Mouse (Mus musculus) limb, embryonic 12.5 days (tissue): Measurements from ENCODE around the gene Spop. TPM values are rescaled to one million over a fixed set of nuclear protein-coding genes. Genes with fewer than 3 reads are reported as not detected.
A peak's percentile ranks its signal among the peaks of the same experiment; 100 is the strongest.

ENCODE experiments used
- ATAC-seq: fragments of 200-750 bp; cut with Nextera tagmentation; 2 replicates; pipeline ENCODE4 v1.8.0; 2017; ENCODE audit warnings: low read depth, moderate TSS enrichment; ENCODE audit not compliant: insufficient number of reproducible peaks, insufficient read depth, low FRiP score, low TSS enrichment
- H3K27ac ChIP-seq: fragments of 300-500 bp; sonication (generic); 2 replicates; pipeline ENCODE4 v1.5.1; 2016; ENCODE audit warnings: mild to moderate bottlenecking, moderate library complexity
- H3K27me3 ChIP-seq: fragments of 300-500 bp; sonication (generic); 2 replicates; pipeline ENCODE4 v1.6.1; 2016; ENCODE audit warnings: mild to moderate bottlenecking, moderate library complexity
- H3K36me3 ChIP-seq: fragments of 300-500 bp; sonication (generic); 2 replicates; pipeline ENCODE4 v1.6.1; 2016; ENCODE audit warnings: mild to moderate bottlenecking, moderate library complexity
- H3K4me1 ChIP-seq: fragments of 300-500 bp; sonication (generic); replicated peaks from 2 replicates; pipeline ENCODE4 v1.6.1; 2016
- H3K4me2 ChIP-seq: fragments of 300-500 bp; sonication (generic); 2 replicates; pipeline ENCODE4 v1.6.1; 2016; ENCODE audit warnings: mild to moderate bottlenecking, moderate library complexity
- H3K4me3 ChIP-seq: fragments of 300-500 bp; sonication (generic); replicated peaks from 2 replicates; pipeline ENCODE4 v1.5.1; 2016; ENCODE audit warnings: mild to moderate bottlenecking
- H3K9ac ChIP-seq: fragments of 300-500 bp; sonication (generic); replicated peaks from 2 replicates; pipeline ENCODE4 v1.6.1; 2016; ENCODE audit warnings: mild to moderate bottlenecking, moderate library complexity
- H3K9me3 ChIP-seq: fragments of 300-500 bp; sonication (generic); 2 replicates; pipeline ENCODE4 v1.6.1; 2016; ENCODE audit warnings: mild to moderate bottlenecking, moderate library complexity
- WGBS: fragments of 180-500 bp; shearing (Covaris S2); methylation state at CpG from one replicate; pipeline ENCODE4 v1.1.7; 2016; 5-methylcytosine and 5-hydroxymethylcytosine counted together
- polyA plus RNA-seq: library from polyadenylated mRNA; unstranded; fragments of >200 nt; fragmentation: Nextera tagmentation; extraction: Ambion mirVana; gene quantifications from 2 replicates; pipeline ENCODE4 v1.2.1, GENCODE M21; 2016

Gene Spop
- 157 TPM in 2 replicates for polyA plus RNA-seq

- 2% methylated on average over 54 of the region's 58 CpGs for WGBS
- H3K27me3 ChIP-seq = no peaks in the 10 kb centered on the region
- H3K9ac ChIP-seq = peak within 1 kb of the TSS; percentile 75
- no peaks in the 10 kb centered on the region for H3K9me3 ChIP-seq
- peak within 1 kb of the TSS; percentile 94 for H3K27ac ChIP-seq
- H3K4me3 ChIP-seq = peak within 1 kb of the TSS; percentile 59
- H3K4me2 ChIP-seq = peak within 1 kb of the TSS; percentile 67
- peaks cover 6% of the 10 kb centered on the region; the same call in 1 of the 2 replicates for H3K36me3 ChIP-seq
- ATAC-seq = peak; percentile 85
- H3K4me1 ChIP-seq = peaks cover 18% of the 10 kb centered on the region
Observed at GRCm38 (mm10) chr11:95413641-95414535, at the start of gene Spop. Spop (plus strand) TSS chr11:95414080.

- WGBS = 80% methylated on average over 5 of the region's 5 CpGs
- Histone ChIP-seq H3K36me3 (peaks cover 14% of the 10 kb centered on the region; the same call in 1 of the 2 replicates), H3K9ac (no peak overlapping the region), H3K4me2 (no peak overlapping the region), H3K27ac (no peak overlapping the region), H3K9me3 (no peaks in the 10 kb centered on the region), H3K4me1 (peaks cover 4% of the 10 kb centered on the region; the same call in 1 of the 2 replicates), H3K27me3 (no peaks in the 10 kb centered on the region), H3K4me3 (no peak overlapping the region)
- ATAC-seq = no peak
Observed at GRCm38 (mm10) chr11:95364388-95364787, 49.5 kb upstream of the Spop start.

DNA sequence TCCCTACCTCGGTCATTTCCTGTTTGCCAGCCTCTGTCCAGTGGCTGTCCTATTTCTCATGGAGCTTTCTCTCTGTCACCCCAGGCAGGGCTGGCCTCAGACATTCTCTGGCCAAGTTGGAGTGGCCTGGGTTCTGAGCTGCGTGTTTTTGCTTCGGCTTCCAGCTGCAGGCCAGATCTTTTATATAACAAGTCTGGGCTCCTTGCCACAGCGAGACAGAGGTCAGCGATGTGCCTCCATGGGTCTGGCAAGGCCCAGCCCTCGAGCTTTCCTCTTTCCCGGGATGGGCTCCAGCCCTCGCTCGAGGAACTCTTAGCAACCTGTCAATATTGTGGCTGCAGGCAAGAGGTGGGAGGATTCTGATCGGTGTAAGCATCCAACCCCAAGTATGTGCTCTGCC lies 48.3 kb upstream of the Spop start:
- Histone ChIP-seq H3K9me3 (no peaks in the 10 kb centered on the region), H3K4me1 (0 out of 2 replicates have a peak, but pooled peaks cover 4% of the 10 kb centered on the region), H3K9ac (no peak overlapping the region), H3K36me3 (peaks cover 23% of the 10 kb centered on the region), H3K4me3 (no peak overlapping the region), H3K4me2 (no peak overlapping the region), H3K27ac (no peak overlapping the region), H3K27me3 (no peaks in the 10 kb centered on the region)
- 86% methylated on average over 10 of the region's 10 CpGs for WGBS
- no peak for ATAC-seq

GRCm38 (mm10) chr11:95366280-95366897 lies 47.5 kb upstream of the Spop start:
- H3K4me3 ChIP-seq = no peak overlapping the region
- H3K27me3 ChIP-seq = no peaks in the 10 kb centered on the region
- H3K9ac ChIP-seq = no peak overlapping the region
- H3K36me3 ChIP-seq = peaks cover 29% of the 10 kb centered on the region
- no peaks in the 10 kb centered on the region for H3K9me3 ChIP-seq
- H3K27ac ChIP-seq = 0 out of 2 replicates have a peak overlapping the region, but pooled peaks have one; percentile 17
- no peak for ATAC-seq
- H3K4me2 ChIP-seq = no peak overlapping the region
- H3K4me1 ChIP-seq = 0 out of 2 replicates have a peak, but pooled peaks cover 4% of the 10 kb centered on the region
- 76% methylated on average over 6 of the region's 6 CpGs for WGBS

DNA sequence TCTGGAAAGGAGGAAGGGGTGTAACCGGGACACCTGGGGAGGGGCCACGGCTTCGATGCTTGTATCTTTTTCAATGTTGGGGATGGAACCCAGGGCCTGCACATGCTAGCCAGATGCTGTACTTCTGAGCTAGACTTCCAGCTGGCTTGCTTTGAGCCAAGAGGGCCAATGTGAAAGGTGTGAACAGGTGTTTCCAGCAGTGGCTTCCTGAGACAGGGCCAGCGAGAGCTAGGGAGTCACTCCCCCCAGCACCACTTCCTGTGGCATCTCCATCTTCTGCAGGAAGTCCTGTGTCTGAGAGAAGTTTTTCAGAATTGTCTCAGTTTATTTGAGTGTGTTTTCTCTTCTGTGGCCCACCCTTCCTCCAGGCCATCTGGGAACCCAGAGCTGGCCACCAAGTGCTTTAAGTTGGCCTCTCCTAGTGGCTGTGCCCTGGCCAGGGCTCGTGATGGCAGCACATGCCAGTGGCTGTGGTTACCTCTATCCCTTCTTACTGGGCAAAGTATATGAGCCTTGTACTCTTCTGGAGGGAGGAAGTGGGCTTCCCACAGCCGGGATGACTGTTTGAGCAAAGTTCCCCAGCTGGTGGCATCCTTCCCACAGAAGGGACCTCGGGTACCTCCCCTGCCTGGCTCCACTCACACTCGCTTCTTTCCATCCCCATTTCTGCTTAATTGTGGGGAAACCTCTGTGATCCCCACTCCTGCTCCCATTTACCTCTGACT lies 46.7 kb upstream of the Spop start:
- Histone ChIP-seq H3K9ac (no peak overlapping the region), H3K27me3 (no peaks in the 10 kb centered on the region), H3K4me1 (0 out of 2 replicates have a peak, but pooled peaks cover 4% of the 10 kb centered on the region), H3K27ac (no peak overlapping the region), H3K4me2 (no peak overlapping the region), H3K36me3 (peaks cover 35% of the 10 kb centered on the region), H3K4me3 (no peak overlapping the region), H3K9me3 (no peaks in the 10 kb centered on the region)
- ATAC-seq = no peak
- 77% methylated on average over 8 of the region's 8 CpGs for WGBS

DNA sequence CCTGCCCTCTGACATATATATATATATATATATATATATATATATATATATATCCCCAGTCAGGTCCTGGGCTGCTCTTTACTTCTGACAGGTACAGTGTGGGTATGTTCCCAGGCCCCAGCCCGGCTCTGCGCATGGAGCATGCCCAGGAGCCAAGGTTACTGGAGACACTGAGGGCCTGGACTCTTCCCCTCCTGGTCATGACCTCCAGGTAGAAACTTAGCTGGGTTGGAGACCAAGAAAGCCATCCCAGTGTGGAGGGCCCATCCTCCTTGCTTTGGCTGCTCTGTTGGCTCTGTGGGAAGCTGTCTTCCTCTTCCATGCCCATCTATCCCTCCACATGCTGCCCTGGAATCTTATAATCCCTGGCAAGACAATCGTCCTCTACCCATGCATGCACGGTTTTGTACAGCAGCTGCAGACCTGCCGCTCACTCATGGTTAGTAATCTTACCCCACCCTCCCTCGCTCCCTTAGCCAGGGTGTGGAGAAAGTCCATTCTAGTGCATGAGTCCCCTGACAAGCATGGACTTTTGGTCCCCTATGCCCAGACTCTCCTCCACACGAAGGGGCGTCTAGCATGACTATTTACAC lies 45.6 kb upstream of the Spop start:
- no peaks in the 10 kb centered on the region for H3K9me3 ChIP-seq
- no peak overlapping the region for H3K4me2 ChIP-seq
- no peaks in the 10 kb centered on the region for H3K27me3 ChIP-seq
- peaks cover 47% of the 10 kb centered on the region for H3K36me3 ChIP-seq
- 0 out of 2 replicates have a peak, but pooled peaks cover 4% of the 10 kb centered on the region for H3K4me1 ChIP-seq
- H3K9ac ChIP-seq = no peak overlapping the region
- ATAC-seq = no peak
- WGBS = 94% methylated on average over 8 of the region's 8 CpGs
- no peak overlapping the region for H3K4me3 ChIP-seq
- H3K27ac ChIP-seq = no peak overlapping the region

GRCm38 (mm10) chr11:95368871-95369270 lies 45.0 kb upstream of the Spop start:
- Histone ChIP-seq H3K4me2 (no peak overlapping the region), H3K4me3 (no peak overlapping the region), H3K27me3 (no peaks in the 10 kb centered on the region), H3K9me3 (no peaks in the 10 kb centered on the region), H3K4me1 (0 out of 2 replicates have a peak, but pooled peaks cover 4% of the 10 kb centered on the region), H3K9ac (no peak overlapping the region), H3K36me3 (peaks cover 52% of the 10 kb centered on the region), H3K27ac (0 out of 2 replicates have a peak overlapping the region, but pooled peaks have one; percentile 29)
- 93% methylated on average over 4 of the region's 4 CpGs for WGBS
- no peak for ATAC-seq

GRCm38 (mm10) chr11:95369964-95370890 lies 43.7 kb upstream of the Spop start:
- peak; percentile 39; the same call in 1 of the 2 replicates for ATAC-seq
- Histone ChIP-seq H3K4me3 (no peak overlapping the region), H3K4me2 (no peak overlapping the region), H3K9me3 (no peaks in the 10 kb centered on the region), H3K27ac (peak overlapping the region; percentile 41; the same call in 1 of the 2 replicates), H3K27me3 (no peaks in the 10 kb centered on the region), H3K36me3 (peaks cover 59% of the 10 kb centered on the region), H3K4me1 (0 out of 2 replicates have a peak, but pooled peaks cover 4% of the 10 kb centered on the region), H3K9ac (no peak overlapping the region)
- WGBS = 75% methylated on average over 15 of the region's 15 CpGs

DNA sequence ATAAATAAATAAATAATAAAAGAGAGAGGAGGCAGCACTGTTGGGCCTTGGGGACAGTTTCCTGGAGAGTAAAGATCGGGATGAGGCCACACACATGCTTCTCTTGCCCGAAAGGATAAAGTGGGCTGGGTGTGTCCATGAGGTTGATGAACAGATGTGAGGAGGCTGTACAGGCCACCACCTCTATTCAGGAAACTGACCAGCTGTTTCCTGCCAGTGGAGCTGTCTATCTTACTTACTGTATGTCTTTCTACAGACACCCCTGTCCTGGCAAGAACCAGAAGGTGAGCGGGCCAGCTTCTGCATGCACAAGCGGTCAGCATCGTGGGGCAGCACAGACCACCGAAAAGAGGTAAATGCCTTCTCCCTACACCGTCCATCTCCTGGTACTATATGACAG lies 42.7 kb upstream of the Spop start:
- Histone ChIP-seq H3K27me3 (no peaks in the 10 kb centered on the region), H3K4me1 (0 out of 2 replicates have a peak, but pooled peaks cover 4% of the 10 kb centered on the region), H3K4me3 (no peak overlapping the region), H3K36me3 (peaks cover 67% of the 10 kb centered on the region), H3K9me3 (no peaks in the 10 kb centered on the region), H3K27ac (no peak overlapping the region), H3K4me2 (no peak overlapping the region), H3K9ac (no peak overlapping the region)
- WGBS = 94% methylated on average over 7 of the region's 7 CpGs
- ATAC-seq = no peak

DNA sequence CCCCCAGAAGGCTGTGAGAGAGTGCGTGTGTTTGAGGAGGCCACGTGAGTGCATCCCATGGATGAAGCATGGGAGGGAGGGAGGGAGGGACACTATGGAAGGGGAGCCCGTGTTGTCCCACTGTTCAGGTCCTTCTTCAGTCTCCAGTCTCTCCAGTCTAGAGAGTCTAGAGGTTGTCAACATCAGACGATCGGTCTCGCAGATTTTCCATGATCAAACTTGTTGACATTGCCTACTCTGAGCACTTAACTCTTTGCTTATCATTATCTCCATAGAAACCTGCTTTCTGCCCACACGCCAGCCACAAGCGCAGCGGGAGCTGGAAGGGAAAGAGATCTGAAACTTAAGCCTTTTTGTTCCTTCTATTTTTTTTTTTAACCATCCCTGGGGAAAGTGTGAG lies 35.0 kb upstream of the Spop start:
- no peak for ATAC-seq
- Histone ChIP-seq H3K4me2 (no peak overlapping the region), H3K27ac (no peak overlapping the region), H3K9ac (no peak overlapping the region), H3K9me3 (no peaks in the 10 kb centered on the region), H3K27me3 (no peaks in the 10 kb centered on the region), H3K4me1 (no peaks in the 10 kb centered on the region), H3K36me3 (peaks cover 77% of the 10 kb centered on the region), H3K4me3 (no peak overlapping the region)
- WGBS = 87% methylated on average over 9 of the region's 9 CpGs
